Mouse (Mus musculus): ENCODE data around the gene Gpr25.

Gpr25 gene

GRCm38 (mm10) chr1:136260635-136261238 lies at the start of gene Gpr25:
Gene Gpr25, minus strand, starts transcription at chr1:136260873.
- no peak for DNase-seq (ENCODE audit: low spot score in 2 of 2)

- no peak for DNase-seq (ENCODE audit: low spot score in 2 of 2)
Observed at GRCm38 (mm10) chr1:136309193-136309592, 48.5 kb upstream of the Gpr25 start.

GRCm38 (mm10) chr1:136306424-136306823 lies 45.8 kb upstream of the Gpr25 start:
- DNase-seq (ENCODE audit: low spot score in 2 of 2) = peak in 1 of 2 experiments; percentile 55

GRCm38 (mm10) chr1:136293961-136294360 lies 33.3 kb upstream of the Gpr25 start:
- no peak for DNase-seq (ENCODE audit: low spot score in 2 of 2)

- DNase-seq (ENCODE audit: low spot score in 2 of 2) = no peak
Observed at GRCm38 (mm10) chr1:136289803-136290202, 29.1 kb upstream of the Gpr25 start.

- no peak for DNase-seq (ENCODE audit: low spot score in 2 of 2)
Observed at GRCm38 (mm10) chr1:136277366-136277765, 16.7 kb upstream of the Gpr25 start.

GRCm38 (mm10) chr1:136268224-136268623 lies 7.6 kb upstream of the Gpr25 start:
- no peak for DNase-seq (ENCODE audit: low spot score in 2 of 2)

- no peak for DNase-seq (ENCODE audit: low spot score in 2 of 2)
Observed at GRCm38 (mm10) chr1:136266127-136266526, 5.5 kb upstream of the Gpr25 start.

GRCm38 (mm10) chr1:136263355-136263754 lies 2.7 kb upstream of the Gpr25 start:
- DNase-seq (ENCODE audit: low spot score in 2 of 2) = no peak

- peak; percentile 50 to 74 for DNase-seq (ENCODE audit: low spot score in 2 of 2)
Observed at GRCm38 (mm10) chr1:136259893-136260634, 609 bp downstream of the Gpr25 start.

- no peak for DNase-seq (ENCODE audit: low spot score in 2 of 2)
Observed at GRCm38 (mm10) chr1:136259543-136259892, 1.2 kb downstream of the Gpr25 start.

GRCm38 (mm10) chr1:136258495-136258894 lies 2.2 kb downstream of the Gpr25 start:
- DNase-seq (ENCODE audit: low spot score in 2 of 2) = no peak

- DNase-seq (ENCODE audit: low spot score in 2 of 2) = no peak
Observed at GRCm38 (mm10) chr1:136255657-136256056, 5.0 kb downstream of the Gpr25 start.

- DNase-seq (ENCODE audit: low spot score in 2 of 2) = no peak
Observed at GRCm38 (mm10) chr1:136255174-136255573, 5.5 kb downstream of the Gpr25 start.

- no peak for DNase-seq (ENCODE audit: low spot score in 2 of 2)
Observed at GRCm38 (mm10) chr1:136254503-136255065, 6.1 kb downstream of the Gpr25 start.

- DNase-seq (ENCODE audit: low spot score in 2 of 2) = no peak
Observed at GRCm38 (mm10) chr1:136253472-136253871, 7.2 kb downstream of the Gpr25 start.

GRCm38 (mm10) chr1:136249662-136250061 lies 11.0 kb downstream of the Gpr25 start:
- no peak for DNase-seq (ENCODE audit: low spot score in 2 of 2)

GRCm38 (mm10) chr1:136247393-136247792 lies 13.3 kb downstream of the Gpr25 start:
- no peak for DNase-seq (ENCODE audit: low spot score in 2 of 2)

- DNase-seq (ENCODE audit: low spot score in 2 of 2) = no peak
Observed at GRCm38 (mm10) chr1:136244469-136244868, 16.2 kb downstream of the Gpr25 start.

GRCm38 (mm10) chr1:136241801-136242200 lies 18.9 kb downstream of the Gpr25 start:
- no peak for DNase-seq (ENCODE audit: low spot score in 2 of 2)

- no peak for DNase-seq (ENCODE audit: low spot score in 2 of 2)
Observed at GRCm38 (mm10) chr1:136238495-136238894, 22.2 kb downstream of the Gpr25 start.

GRCm38 (mm10) chr1:136234595-136235092 lies 26.0 kb downstream of the Gpr25 start:
- no peak for DNase-seq (ENCODE audit: low spot score in 2 of 2)
